Mouse (Mus musculus): ENCODE data around the gene Slc39a3. TPM values are rescaled to one million over a fixed set of nuclear protein-coding genes. Genes with fewer than 3 reads are reported as not detected.
"Not testable (repeated sequence)": the region's sequence is repeated elsewhere in the genome, so short reads cannot be mapped to it uniquely, and the experiment has no call there.

Slc39a3 gene
- total RNA-seq, 2 experiments from 2014 or later = 11.5 to 13.0 TPM

DNA sequence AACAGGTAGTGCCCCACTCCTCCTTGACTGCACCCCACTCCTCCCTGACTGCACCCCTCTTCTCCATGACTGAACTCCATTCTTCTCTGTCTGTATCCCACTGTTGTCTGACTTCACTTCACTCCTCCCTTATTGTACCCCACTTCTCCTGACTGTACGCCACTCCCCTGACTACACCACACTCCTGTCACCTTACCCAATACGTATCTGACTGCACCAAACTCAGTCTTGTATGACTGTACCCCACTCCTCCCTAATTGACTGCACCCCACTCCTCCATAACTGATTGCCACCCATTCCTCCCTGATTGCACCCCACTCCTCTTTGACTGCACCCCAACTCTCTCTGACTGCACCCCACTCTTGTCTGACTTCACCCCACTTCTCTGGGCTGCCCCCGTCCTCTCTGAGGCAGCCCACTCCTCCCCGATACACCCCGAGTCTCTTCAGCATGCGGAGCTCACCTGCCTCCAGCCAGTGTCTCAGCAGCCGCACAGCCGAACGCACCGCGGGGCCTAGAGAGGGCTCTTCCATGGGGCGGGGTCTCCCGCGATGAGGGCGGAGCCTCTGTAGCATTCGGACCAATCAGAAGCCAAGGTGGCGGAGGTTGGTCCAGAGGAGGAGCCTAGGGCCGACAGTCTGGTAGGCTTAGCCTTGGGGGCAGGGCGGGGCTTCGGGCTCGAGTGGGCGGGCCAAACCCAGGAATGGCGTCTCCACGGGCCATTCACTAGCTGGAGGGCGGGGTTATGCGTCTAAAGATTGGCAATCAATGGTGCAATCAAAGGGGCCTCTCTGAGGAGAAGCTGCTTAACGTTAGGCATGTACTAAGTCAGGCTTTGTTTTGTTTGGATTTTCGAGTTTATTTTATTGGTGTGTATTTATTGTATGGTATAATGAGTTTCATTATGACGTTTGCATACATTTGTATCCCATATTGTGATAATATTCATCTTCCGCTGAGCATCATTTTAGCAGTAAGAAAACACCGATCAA, 22.5 kb downstream of the Slc39a3 start, which contains the start of gene Gng7:
Gene Gng7 (minus strand): TSS at position 553 of the 992 bp plus-strand sequence.
- peak; percentile 84 to 87 for DNase-seq
- intact Hi-C loops (cut with DNase I) = no loop called here

DNA sequence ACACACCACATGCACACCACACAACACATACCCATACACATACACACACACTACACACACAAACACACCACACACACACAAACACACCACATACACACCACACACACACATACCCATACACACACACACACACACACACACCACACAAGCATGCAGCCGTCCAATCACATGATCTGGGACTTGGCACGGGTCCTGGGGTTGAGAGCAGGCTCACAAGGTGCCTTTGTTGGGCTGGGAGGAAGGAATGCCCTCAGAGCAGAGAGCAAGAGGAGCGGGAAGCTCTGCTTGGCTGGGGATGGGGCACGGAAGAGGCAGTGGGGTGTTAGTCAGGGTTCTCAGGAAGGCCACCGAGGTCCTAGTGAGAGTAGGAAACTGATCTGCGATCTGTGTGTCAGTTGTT, 26.4 kb downstream of the Slc39a3 start:
- peak; percentile 33 to 61 for DNase-seq
- intact Hi-C loops (cut with DNase I) = no loop called here

DNA sequence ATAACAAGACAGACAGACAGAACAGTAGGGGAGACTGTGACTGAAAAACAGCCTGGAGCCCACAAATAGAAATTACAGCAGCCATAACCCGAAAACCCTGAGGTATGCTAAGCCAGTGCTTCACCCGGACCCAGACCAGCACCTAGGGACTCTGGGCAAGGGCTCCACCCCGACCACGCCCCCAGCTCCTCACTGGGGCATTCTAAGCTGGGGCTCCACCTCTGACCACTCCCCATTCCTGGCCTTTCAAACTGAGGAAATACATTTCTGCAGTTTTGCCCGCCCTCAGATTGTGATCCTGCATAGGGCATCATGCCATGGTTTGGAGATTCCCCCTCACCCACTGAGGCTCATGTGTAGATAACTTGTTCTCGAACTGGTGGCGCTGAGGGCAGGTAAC, 30.0 kb downstream of the Slc39a3 start:
- intact Hi-C loops (cut with DNase I) = no loop called here
- DNase-seq = no peak

DNA sequence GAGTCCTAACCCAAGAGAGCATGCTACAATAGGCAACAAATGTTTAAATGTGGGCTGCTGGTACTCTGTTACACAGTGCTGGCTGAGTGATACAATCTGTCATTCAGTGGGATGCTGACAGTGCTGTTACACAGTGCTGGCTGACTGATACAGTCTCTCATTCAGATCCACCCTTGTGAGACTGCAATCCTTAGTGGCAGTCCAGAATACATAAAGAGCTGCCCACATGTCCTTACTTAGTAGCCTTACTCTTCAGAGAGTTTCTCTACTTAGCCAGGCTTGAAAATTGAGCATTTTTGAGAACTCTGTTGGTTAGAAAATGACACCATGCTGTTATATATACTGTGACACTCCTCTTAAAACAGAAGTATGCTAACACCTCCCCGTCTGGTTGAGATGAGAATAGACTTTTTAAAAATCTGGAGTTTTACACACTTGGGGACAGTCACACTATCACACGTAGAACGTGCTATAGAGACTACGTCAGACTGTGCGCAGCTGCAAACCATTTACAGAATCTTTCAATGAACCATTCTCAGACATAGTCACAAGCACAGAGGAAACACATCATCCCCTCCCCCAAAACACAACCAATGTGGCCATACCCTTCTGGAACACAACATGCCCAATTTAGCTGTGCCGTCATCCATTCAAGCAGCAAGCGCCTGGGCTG, 31.1 kb downstream of the Slc39a3 start:
- intact Hi-C loops (cut with DNase I) = no loop called here
- no peak for DNase-seq

DNA sequence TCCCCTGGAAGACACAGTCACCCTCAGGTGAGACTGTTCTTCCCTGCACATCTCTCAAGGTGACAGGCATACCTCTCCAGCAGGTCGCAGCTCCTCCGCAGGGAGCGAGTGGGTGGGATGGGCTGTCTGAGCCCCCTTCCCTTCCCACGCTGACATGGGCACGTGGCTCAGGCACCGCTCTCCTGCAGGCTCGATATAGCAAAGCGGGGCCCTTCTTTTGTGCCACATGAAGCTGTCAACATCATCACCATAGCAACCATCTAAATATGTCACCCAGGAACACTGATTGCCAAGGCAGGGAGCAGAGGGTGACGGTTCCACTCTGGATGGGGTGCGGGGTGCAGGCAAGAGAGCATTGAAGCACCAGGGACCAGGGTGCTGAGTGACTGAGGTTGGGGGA, 36.1 kb downstream of the Slc39a3 start:
- no peak for DNase-seq
- intact Hi-C loops (cut with DNase I) = loop anchor here (2.0 kb wide), 2 partner anchors 40 to 82 kb away; no protein-coding TSS in a partner anchor

DNA sequence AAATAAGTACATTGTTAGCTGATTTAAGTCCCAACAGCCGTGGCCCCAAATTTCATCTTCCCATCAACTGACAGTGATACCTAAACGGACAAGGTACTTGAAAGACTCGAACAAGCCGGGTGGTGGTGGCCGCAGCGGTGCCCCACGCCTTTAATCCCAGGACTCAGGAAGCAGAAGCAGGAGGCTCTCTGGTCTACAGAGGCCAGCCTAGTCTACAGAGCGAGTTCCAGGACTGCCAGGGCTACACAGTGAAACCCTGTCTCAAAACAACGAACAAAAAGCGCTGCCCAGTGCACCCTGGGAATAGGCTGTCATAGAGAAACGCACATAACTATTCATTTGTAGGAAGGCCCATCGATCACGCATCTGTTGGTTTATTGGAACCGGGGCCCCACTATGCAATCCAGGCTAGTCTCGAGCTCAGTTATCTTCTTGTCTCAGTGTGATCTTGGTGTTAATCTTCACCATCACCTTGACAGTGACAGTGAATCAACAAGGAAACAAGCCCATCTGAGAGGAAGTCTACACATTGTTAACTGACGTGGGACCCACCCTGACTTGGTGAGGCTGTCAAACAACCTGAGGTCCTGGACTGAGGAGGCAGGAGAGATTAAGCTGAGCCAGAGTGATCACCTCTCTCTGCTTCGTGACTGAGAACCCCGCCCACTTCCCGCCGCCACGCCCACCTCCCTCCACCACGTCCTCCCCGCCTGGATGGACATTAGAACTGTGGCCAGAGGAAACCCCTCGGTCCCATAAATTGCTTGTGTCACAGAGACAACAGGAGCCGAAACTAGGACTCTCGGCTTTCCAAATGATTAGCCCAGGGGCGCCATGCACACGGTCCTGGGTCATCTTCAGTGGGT, 36.8 kb downstream of the Slc39a3 start:
- DNase-seq = no peak
- intact Hi-C loops (cut with DNase I) = loop anchor here (2.0 kb wide), 2 partner anchors 40 to 82 kb away; no protein-coding TSS in a partner anchor

DNA sequence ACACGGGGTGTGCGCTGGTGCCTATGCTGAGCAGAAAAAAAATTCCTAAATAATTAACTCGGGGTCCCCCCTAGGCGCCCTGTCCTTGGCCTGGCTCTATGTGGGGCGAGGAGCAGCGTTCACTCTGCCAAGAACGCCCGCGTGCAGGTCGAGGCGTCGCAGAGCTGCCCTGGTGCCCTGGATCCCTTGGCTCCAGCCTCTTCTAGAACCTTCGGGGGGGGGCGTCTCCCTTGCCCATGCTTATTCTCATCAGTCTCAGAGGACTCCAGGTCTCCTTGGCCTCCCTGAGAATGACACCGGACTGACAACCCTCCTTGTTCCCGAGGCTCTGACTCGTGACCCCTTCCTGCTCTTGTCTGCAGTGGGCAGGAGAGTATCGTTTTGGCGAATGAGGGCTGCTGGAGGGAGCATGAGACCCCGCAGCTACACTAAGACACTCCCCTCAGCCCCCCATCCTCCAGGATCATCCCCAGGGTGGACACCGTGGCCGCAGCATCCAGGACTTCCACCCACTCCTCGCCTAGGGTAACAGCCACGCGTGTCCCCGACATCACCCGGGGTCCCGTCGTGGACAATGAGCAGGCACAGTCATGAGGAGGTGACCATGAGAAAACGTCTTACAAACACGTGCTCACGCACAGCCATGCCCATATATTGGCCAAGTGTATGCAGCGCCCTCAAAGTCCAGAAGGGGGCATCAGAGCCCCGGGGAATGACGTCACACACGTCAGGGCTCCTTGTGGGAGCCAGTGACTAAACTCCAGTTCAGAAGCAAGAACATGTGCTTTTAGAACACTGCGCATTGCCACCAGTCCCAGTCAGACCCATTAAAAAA, 37.6 kb downstream of the Slc39a3 start:
- intact Hi-C loops (cut with DNase I) = loop anchor here (1.0 to 5.0 kb wide), 6 partner anchors 41 to 257 kb away; partner anchors contain the start of genes Amh and Ap3d1
- DNase-seq = peak; percentile 86 to 90

DNA sequence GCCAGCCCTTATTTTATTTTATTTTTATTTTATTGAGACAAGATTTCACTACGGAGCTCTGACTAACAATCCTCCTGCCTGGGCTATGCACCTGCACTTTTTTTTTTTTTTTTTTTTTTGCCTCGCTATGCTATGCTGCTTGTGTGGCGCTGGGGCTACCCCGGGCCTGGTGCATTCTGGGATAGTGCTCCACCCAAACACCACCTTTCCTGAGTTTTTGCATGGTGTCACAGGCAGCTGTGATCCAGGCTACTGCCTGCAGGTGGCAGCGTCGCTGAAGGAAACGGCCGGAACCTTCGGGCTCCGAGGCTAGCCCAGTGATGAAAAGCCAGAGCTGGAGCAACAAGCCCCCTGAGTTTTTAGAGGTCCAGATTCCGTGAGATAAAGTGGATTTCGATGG, 38.4 kb downstream of the Slc39a3 start:
- peak; percentile 48 to 66 for DNase-seq
- intact Hi-C loops (cut with DNase I) = loop anchor here (1.0 to 5.0 kb wide), 4 partner anchors 176 to 256 kb away; partner anchors contain the start of genes Amh and Ap3d1

DNA sequence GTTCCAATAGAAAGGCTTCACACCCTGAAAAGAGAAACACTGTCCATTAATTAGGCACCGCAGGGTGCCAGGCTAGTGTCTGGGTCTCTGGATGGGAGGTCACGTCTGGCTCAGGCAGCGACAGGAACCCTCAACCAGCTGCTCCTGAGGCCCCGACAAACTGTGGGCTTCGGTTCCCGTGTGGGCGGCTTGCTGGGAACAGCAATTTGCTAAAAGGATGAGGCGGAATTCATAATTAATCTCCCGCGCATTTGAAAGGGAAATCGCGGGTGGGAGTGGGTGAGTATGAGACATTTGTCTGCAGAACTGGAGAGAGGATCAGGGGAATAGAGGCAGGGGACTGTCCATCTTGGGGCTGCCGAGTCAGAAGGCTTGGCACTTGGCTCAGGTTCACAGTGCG, 39.2 kb downstream of the Slc39a3 start:
- intact Hi-C loops (cut with DNase I) = loop anchor here (5.0 kb wide), 3 partner anchors 176 to 256 kb away; partner anchors contain the start of genes Amh and Ap3d1
- no peak for DNase-seq

DNA sequence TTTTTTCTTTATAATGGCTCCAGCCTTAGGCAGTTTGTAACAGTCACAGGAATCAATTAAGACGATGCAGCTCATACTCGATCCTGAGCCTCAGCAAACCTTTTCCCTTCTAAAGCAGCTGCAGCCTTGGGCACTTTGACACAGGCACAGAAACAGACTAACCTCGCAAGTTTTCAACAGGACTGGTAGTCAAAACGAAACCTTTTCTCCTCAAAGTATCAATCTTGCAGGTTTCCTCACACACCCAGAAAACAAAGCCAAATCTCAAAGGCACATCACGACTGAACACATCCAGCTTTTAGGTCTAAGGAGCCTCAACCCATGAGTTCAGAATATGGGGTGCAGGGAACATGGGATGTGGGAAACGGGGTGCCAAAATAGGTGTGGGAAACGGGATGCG, 39.9 kb downstream of the Slc39a3 start:
- DNase-seq = no peak
- intact Hi-C loops (cut with DNase I) = loop anchor here (5.0 kb wide), 3 partner anchors 175 to 255 kb away; partner anchors contain the start of genes Amh and Ap3d1

DNA sequence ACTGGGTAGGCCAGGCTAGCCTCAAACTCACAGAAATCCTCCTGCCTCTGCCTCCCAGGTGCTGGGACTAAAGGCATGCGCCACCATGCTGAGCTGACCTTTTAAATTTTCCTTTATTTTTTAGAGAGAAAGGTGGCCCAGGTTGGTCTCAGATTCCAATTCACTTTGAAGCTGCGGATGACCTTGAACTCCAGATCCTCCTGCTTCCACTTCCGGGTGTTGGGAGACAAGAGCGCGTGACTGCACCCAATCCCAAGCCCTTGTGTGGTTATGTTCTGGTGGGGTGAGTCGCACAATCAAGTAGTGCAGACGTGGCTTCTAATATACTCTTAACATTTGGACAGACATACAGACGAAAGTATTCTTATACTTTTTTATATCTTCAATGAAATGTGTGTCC, 40.7 kb downstream of the Slc39a3 start:
- DNase-seq = no peak
- intact Hi-C loops (cut with DNase I) = loop anchor here (5.0 kb wide), 3 partner anchors 174 to 254 kb away; partner anchors contain the start of genes Amh and Ap3d1

DNA sequence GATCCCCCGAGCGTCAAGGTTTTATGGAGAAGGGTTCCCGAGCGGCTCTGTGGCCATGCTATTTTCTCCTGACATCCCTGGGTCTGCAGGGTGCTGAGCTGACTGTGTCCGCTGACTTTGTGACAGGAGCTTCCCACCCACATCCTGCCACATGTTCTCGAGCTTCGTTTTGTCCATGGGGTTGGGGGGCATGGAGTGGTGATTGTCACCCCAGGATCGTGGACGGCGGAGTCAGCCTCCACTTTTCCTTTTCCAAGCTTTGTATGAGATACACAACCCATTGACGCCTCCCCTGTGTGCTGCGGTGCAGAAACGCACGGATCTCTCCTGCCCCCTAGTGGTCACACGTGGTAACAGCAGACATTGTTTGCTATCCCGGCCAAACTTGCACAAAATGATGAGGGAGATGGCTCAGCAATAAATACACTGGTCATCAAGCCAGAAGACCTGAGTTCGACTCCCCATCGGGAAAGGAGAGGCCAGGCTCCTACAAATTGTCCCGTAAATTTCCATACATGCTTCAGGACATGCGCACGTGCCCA, 42.1 kb downstream of the Slc39a3 start:
- intact Hi-C loops (cut with DNase I) = loop anchor here (2.0 to 5.0 kb wide), 5 partner anchors 66 to 253 kb away; partner anchors contain the start of genes Amh and Ap3d1
- DNase-seq = peak; percentile 86 to 91

DNA sequence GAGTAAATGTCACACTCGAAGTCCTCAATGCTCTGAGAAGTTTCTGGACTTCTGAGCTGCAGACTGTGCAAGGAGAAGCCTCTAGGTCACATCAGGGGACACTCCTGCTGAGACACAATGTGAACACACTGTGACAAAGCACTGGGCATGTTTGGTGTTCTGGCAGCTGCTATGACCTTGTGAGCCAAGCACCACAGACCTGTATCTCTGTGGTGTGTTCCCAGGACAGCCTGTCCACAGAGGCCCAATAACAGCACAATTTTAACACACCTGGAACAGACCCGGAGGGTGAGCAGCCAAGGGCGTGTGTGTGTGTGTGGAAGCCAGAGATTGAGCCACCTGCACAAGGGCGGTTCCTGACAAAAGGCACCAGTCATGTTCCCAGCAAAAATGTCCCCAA, 42.6 kb downstream of the Slc39a3 start:
- peak; percentile 64 to 74 for DNase-seq

DNA sequence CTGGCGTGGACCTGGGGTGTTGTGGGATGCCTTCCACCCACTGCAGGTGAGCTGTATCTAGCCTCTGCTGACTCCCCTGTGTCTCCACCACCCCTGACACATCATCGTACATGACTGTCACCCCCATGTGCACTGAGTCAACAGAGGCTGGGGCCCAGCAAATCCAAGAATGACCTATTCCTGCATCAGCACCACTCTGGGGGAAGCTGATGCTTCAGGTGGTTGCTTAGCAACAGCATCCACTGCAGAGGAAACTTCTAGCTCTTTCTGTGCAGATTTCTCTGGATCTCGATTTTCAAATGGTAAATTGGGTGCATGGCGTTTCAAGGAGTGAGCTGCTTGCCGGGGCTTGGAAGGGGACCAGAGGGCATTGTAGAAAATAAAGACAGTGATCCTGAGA, 44.0 kb downstream of the Slc39a3 start:
- DNase-seq = no peak
- intact Hi-C loops (cut with DNase I) = no loop called here

More for the DNA sequence above, 42.6 kb downstream of the Slc39a3 start:
- intact Hi-C loops (cut with DNase I) = loop anchor here (2.0 to 5.0 kb wide), 5 partner anchors 66 to 252 kb away; partner anchors contain the start of genes Amh and Ap3d1

DNA sequence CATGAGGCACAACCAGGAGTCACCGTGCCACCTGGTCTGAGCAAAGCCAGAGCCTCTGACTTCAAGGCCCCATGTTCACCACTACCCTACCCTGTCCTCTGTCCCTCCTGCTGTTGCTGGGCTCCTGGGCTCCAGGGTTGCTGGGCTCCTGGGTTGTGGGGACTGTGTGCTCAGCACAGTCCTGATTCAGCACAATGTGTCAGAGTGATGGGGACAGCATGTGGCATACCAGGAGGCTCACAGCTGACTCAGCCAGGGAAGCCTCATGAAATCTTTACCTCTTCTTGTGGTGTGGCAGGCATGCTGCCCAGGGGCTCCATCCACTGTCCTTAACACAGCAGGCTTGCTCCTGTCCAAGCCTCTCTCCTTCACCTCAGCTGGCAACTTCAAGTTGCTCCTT, 45.3 kb downstream of the Slc39a3 start:
- intact Hi-C loops (cut with DNase I) = no loop called here
- no peak for DNase-seq

DNA sequence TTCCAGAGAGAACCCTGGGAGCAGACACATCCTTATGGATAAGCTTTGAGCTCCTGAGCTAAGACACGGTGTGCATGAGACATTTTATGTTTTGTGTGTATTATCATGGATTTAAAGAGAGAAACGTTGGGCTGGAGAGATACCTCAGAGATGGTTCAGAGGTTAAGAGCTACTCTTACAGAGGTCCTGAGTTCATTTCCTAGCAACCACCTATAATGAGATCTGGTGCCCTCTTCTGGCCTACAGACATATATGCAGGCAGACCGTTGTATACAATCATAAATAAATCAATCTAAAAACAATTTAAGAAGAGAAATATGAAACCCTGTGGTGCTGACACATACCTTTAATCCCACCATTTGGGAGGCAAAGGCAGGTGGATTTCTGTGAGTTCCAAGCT, 46.2 kb downstream of the Slc39a3 start:
- DNase-seq = no peak
- intact Hi-C loops (cut with DNase I) = no loop called here

DNA sequence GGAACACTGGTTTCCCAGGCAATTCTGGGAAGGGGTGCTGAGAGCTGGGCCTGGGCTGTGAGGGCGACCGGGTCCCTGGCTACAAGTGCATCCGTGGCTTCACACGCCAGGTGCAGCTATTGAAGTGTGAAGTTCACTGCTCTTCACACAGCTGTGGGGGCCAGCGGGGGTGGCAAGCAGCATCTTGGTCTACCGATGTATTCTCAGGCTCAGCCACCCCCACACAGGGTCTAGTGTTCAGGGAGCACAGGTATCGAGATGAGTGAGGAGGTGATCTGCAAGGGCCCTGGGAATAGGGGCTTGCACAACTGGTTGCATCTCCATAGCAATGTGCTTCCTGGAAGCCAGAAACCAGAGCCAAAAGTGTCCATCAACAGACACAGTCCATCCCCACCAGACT, 46.8 kb downstream of the Slc39a3 start:
- DNase-seq = no peak
- intact Hi-C loops (cut with DNase I) = no loop called here

DNA sequence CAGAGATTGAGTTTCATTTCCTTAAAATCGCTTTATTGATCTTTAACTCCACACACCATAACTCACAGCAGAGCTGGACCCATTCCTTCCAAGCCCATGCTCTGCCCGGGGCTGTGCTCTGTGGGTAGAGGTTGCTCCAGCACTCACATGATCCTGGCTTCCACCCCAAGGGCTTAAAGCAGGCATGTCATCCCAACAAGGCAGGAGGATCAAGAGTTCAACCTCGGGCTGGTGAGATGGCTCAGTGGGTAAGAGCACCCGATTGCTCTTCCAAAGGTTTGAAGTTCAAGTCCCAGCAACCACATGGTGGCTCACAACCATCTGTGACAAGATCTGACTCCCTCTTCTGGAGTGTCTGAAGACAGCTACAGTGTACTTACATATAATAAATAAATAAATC, 47.4 kb downstream of the Slc39a3 start:
- DNase-seq; intact Hi-C loops (cut with DNase I): not testable (repeated sequence)

DNA sequence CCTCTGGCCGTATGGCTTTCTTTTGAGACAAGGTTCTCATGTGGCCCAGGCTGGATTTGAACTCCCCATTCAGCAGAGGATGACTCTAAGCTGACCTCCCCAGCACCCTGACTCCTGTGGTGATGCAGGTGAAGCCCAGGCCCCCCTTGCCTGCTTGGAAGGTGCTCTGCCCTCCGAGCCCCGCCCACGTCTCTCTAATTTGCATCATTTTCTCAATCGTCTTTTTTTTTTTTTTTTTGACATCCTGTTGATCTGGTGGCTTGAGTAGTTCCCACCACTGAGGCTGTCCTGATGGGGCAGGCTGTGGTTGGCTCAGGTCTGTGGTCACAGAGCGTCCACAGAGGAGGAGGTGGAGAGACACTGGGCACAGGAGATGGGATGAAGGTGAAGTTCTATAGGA, 47.8 kb downstream of the Slc39a3 start:
- intact Hi-C loops (cut with DNase I) = no loop called here
- DNase-seq = no peak
